Mouse (Mus musculus) v-Abl transformed pro-B cells (cell line): Measurements from ENCODE around the gene Adgrg7.

Experiments used
- in situ Hi-C, 2 experiments: fragments of 400-800 bp; cut with MboI; formaldehyde crosslinking; loops; one replicate each; pipeline ENCODE4 v1.15.1; 2025; ENCODE audit not compliant: unreplicated experiment in 2 of 2

Gene Adgrg7

DNA sequence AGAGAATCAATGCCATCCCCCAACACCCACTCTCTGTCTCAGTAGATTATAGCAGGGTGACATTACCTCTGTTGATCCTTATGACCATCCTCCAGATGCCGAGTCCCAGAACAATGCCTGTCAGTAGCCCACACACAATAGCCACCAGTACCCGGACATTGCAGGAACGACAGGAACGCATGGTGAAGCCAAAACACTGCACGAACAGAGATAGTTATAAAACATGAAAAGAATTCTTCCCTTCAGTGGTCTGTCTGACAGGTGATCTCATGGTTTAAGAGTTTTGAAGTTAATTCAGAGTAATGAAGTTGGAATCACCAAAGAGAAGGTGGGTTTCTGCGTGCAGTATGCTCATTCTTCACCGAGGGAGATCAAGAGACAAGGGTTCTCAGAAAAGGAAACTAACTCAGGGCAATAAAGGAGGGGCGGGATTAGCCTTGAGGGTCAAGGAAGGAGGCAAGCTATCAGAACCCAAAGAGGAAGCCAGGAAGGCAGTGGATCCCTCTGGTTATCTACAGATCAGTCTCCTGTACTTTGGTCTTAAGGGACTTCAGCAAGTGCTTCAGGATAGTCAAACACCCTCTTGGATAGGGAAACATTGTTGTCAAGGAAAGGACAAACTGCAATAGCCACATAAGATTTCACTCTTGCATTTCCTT lies at the start of gene Adgrg7:
Gene Adgrg7 (minus strand): TSS at position 375 of the 659 bp plus-strand sequence.
- in situ Hi-C loops, result loop anchor here in 1 of 2 experiments (10.0 kb wide), 1 partner anchor 799 kb away; no protein-coding TSS in a partner anchor

DNA sequence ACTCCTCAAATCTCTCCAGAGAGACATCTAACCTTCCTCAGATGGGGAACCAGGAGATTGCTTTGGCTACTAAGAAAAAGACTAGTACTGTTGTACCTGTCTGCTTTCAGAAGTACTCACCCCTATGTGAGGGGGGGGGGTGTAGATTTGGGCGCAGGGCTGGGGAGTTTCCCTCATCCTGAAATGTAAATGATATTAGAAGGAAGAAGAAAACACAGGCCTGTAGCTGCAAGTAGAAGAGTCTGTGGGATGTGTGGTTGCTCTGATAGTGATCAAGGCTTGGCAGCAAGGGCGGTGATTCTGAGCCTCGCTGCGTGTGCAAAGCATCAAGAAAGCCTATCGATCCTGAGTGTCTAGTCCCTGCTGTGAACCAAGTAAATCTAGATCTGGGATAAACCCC lies 47.3 kb upstream of the Adgrg7 start:
- in situ Hi-C loops, result no loop called here

DNA sequence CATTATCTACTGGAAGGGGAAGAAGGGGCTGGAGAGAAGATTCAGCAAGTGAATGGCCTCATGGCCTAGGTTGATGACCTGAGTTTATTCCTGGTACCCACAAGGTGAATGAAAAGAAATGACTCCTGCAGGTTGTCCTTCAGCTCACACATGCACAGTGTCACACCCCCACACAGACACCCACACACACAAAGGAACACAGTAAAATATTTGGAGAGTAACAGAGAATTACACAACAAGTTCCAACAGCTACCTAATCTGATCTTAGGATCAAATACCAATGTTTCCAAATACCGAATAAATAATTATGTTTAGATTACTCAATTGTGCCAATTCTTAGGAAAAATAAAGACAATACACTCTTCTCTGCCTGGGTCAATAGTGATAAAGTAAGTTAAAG lies 37.7 kb upstream of the Adgrg7 start:
- in situ Hi-C loops, result no loop called here

DNA sequence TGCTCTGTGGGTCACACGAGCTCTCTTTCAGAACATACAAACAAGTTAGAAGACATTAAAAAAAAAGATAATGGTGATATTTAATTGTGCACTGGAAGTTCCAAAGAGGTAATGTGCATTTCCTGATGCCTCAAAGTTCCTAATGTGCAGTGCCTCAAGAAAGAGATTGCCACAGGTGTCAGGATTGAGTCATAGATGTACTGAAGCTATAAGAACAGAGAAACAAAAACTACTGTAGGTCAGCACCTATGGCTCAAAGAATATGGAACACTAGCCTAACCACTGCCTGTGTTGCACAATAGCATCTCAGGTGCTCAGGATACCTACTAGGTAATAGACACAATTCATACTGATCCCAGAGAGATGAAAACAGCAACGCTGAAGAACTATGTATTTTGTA lies 36.3 kb upstream of the Adgrg7 start:
- in situ Hi-C loops, result no loop called here

DNA sequence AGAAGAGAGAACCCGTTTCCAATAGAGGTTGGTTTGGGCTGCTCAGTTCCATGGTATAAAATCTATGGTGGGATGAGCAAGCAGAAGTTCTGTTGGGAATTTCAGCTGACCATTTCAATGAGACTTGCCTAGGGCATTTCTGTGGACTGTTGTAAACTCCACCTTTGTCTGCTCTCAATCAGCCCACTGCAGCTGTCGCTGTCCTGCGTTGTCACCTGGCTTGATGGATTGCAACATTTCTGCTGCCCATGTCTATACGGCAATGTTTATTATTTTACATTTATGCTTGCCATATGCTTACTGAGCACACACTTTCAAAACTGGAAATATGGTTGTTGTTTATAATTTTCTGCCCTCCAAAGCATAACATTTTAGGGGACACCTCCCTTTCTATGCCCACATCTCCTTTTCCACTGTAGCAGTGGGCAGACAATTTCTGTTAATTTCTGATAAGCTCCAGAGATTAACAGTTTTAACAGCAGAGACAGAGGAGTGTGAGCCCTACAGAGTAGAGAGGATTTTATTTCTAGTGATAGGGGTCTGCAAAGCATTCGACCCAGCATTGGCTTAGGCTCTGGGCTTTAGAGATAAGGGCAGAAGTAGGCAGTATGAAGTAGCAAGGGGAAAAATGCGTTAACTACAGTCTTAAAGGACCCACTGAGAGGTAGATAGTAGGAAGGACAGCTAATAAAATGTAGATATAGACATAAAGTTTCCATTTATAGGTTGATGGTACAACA lies 5.9 kb upstream of the Adgrg7 start:
- in situ Hi-C loops, result no loop called here

DNA sequence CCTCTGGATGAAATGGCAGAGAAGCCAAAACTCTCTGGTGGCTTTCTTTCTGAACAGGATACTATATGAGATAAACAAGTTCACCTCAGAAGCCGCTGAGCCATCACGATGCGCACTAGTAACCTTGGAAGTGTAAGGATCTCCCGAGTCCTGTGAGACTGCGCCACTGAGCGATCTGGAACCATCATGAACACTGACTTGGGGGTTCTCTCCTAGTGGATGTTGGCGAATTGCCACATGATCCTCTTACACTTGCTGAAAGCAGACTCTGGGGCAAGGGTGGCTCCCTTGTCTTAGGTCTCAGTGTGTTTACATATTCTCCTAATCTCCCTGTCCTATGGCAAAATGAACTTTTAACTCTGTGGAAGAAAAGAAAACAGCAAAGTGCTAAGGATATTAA lies 5.3 kb upstream of the Adgrg7 start:
- in situ Hi-C loops, result no loop called here

DNA sequence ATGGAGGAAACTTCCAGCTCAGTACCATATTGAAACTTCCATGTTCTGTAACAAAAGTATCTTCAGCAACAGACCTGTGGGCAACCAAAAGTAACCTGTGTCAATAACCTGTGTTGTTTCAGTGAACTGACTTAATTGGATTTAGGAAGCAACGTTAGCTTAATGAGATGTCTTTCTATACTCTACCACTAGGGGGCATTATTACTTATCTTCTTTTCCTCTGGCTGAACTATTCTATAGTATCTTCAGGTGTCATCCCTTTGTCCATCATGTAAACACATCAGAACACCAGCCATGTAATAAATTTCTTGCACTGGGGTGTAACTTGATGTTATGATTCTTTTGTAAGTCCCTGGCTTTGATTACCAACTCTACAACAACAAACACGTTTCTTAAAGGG lies 4.8 kb upstream of the Adgrg7 start:
- in situ Hi-C loops, result no loop called here

DNA sequence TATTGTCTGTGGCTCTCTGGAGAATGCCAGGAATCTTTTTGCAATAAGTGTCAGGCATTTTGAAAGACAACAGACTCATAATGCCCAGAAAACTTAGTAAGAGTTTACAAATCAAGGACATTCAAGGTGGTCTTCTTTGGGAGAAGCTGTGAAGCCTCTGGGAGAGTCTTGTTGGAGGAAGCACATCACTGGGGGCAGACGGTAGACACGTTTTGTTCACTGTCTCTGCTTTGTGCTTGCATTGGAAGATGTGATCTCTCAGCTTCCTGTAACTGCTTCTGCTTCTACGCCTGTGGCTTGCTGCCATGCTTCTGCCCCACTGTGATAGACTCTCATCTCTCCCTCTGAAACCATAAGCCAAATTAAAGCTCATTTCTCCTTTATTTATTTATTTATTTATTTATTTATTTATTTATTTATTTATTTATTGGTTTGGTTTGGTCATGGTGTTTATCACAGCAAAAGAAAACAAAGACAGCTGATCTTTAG lies 3.9 kb upstream of the Adgrg7 start:
- in situ Hi-C loops, result loop anchor here in 1 of 2 experiments (10.0 kb wide), 1 partner anchor 795 kb away; no protein-coding TSS in a partner anchor

DNA sequence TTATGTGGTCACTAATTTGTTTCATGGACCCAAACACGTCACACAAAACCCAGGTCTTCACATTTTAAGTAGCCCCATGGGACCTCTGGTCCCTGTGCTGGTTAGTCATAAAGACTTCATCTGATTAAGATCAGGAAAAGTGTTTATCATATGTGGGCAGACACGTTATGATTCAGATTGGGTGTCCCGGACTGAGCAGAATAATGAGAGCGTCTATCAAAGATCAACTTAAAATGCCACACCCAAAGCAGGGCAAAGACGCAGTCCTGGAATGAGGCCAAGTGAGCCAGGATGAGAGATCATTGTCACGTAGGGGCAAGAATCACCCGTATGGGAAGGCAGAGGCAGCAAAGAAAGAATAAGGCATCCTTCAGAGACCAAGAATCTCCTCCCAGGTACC lies 3.2 kb upstream of the Adgrg7 start:
- in situ Hi-C loops, result loop anchor here in 1 of 2 experiments (10.0 kb wide), 1 partner anchor 796 kb away; no protein-coding TSS in a partner anchor

DNA sequence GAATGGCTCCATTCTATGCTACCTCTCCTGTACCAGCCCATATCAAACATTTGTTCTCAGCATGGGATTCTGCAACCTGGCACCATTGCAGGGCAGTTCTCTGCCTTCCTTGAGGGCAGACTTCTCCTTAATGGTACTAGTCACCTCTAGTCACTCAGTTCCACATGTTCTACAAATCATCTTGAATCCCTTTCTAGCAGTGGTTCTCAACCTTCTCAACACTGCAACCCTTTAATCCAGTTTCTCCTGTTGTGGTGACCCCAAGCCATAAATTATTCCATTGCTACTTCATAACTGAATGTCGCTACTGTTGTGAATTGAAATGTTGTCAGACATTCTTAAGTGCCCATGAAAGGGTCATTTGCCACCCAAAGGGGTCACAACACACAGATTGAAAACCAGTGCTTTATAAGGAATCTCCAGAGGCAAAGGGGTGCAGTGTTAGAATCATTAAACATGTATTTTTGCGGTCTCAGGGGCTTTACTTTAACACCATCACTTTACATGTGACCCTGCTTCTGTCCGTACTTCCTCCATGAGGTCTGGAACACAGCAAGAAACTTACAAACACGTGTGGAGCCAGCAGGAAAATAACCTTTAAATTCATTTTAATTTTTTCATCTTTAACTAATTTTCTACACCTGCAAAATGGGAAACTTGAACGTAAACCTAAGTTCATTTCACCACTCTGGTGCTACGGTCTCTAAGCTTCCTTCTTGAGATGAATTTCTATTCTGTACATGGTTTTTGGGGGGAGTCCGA lies 1.1 kb downstream of the Adgrg7 start:
- in situ Hi-C loops, result loop anchor here in 1 of 2 experiments (10.0 kb wide), 1 partner anchor 800 kb away; no protein-coding TSS in a partner anchor

DNA sequence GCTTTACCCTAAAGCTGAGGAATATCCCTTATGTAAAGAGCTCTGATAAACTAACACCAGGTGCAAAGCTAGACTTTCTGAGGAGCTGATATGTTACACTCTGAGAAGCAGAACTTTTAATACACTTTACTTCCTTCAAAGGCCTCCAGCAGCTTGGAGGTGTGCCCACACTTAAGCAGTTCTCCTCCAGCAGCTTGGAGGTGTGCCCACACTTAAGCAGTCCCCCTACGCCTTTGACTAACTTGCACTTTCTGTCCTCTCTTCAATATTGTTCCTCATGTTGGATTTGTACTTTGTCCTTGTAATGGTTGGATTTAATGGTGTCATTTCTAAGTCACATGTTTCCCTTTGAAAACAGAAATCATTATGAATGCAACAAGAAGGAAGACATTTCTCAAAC lies 1.9 kb downstream of the Adgrg7 start:
- in situ Hi-C loops, result loop anchor here in 1 of 2 experiments (10.0 kb wide), 1 partner anchor 801 kb away; no protein-coding TSS in a partner anchor

DNA sequence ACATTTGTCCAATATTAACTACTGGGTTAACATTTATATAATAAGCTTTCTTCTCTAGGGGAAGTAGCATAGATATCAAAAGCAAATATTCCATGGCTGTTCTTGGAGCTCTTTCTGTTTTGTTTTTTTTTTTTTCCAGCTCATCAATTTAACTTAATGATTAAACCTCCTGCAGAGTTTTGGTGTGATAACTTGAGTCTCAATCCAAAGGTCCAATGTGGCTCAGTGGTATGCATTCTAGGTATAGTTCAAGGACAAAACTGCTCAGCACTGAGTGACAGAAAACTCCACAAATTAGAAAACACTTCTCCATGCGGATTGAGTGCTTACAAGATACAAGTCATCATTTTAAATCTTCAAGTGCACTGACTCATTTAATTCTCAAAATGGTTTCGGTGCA lies 9.7 kb downstream of the Adgrg7 start:
- in situ Hi-C loops, result loop anchor here in 1 of 2 experiments (10.0 kb wide), 1 partner anchor 809 kb away; no protein-coding TSS in a partner anchor

DNA sequence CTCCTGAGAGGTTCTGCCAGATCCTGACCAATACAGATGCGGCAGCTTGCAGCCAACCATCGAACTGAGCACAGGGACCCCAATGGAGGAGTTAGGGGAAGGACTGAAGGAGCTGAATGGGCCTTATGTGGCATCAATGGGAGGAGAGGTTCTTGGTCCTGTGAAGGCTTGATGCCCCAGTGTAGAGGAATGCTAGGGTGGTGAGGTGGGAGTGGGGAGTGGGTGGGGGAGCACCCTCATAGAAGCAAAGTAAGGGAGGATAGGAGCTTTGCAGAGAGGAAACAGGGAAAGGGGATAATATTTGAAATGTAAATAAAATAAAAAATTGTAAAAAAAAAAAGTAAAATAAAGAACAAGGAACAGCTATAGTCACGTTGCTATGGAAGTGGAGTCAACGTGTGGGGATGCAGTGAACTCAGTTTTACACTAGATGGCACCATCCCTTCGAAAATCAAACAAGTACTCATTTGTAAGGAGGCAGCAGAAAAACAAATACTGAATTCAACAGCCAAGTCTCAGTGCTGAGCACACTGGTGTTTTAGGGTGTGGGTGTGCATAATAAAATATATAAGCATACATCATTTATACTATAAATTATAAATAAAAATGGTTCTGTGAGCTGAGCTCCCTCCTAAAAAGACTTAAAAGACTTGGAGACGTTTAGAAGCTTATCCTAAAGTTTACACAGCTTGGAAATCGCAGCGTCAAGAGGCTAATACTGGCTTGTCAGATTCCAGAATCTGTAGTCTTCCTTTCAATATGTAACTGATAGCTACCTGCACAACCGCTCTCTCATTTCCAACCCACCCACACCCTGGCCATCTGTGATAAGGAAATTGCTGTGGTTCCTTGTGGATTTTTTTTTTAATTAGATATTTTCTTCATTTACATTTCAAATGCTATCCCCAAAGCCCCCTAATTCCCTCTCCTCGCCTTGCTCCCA lies 24.2 kb downstream of the Adgrg7 start:
- in situ Hi-C loops, result loop anchor here (5.0 to 25.0 kb wide), 3 partner anchors 321 to 416 kb away; partner anchors contain the start of gene Nit2 (in 1 of the 2)

DNA sequence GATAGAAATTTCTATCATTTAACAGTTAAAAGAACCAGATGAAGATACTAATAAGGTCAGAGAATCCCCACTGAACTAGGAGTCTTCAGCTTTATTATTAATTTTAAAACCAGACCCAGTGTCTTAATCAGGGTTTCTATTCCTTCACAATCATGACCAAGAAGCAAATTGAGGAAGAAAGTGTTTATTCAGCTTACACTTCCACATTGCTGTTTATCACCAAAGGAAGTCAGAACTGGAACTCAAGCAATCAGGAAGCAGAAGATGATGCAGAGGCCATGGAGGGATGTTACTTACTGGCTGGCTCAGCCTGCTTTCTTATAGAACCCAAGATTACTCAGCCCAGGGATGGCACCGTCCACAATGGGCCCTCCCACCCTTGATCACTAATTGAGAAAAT lies 66.6 kb downstream of the Adgrg7 start:
- in situ Hi-C loops, result no loop called here

DNA sequence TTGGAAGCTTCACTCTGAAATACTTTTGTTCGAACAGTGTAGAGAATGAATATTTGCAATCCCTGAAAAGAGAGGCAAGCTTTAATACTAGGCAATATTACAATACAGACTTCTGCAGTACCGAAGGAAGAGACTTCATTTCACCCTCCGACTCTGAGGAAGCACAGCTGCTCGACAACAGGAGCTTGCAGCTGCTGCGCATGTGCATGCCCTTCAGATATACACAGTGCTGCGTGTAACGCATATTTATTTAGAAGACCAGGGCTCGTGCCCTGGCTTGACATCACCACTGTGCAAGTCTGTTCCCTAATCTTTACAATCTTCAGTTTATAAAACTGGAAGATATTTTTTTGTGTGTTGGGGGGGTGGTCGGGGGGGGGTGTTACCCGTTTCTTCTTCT lies 70.7 kb downstream of the Adgrg7 start:
- in situ Hi-C loops, result loop anchor here (25.0 kb wide), 6 partner anchors 662 to 1513 kb away; partner anchors contain the start of genes Cmss1 (in 2 of the 2), Cep97 (in 1 of the 2) and Nxpe3 (in 1 of the 2)

DNA sequence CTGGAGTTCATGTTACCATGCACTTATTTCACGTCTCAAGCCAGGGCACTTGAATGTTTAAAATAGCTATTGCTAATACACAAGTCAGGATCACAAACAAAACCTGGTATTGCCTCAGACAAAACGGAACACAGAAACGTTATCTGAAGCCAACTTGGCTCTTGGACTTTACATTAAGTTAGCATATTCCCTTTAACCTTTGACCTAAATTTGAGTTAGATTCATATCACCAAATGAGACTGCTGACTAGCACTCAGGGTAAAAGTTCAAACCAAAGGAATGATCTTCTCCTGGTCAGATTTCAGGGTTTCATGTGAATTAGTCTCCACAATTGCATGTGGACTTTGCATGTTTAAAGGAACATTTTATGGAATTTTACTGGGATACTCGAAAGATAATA lies 73.3 kb downstream of the Adgrg7 start:
- in situ Hi-C loops, result loop anchor here (25.0 kb wide), 6 partner anchors 665 to 1510 kb away; partner anchors contain the start of genes Cmss1 (in 2 of the 2), Cep97 (in 1 of the 2) and Nxpe3 (in 1 of the 2)

DNA sequence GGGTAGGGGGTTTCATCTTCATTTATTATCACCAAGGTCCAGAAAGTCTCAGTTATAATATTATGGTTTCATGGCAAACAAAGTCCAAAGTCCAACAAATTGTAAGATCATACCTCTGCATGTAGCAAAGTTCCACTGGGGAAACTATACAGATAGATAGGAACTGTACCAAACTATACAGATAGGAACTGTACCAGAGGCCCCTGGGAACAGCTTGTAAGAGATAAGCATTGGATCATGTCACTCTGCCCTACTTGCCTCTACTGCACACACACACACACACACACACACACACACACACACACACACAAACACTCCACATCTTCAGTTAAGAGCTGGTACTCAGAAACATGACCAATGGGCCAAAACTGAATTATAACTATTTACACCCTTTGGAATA lies 76.6 kb downstream of the Adgrg7 start:
- in situ Hi-C loops, result loop anchor here (25.0 kb wide), 6 partner anchors 668 to 1507 kb away; partner anchors contain the start of genes Cmss1 (in 2 of the 2), Cep97 (in 1 of the 2) and Nxpe3 (in 1 of the 2)

DNA sequence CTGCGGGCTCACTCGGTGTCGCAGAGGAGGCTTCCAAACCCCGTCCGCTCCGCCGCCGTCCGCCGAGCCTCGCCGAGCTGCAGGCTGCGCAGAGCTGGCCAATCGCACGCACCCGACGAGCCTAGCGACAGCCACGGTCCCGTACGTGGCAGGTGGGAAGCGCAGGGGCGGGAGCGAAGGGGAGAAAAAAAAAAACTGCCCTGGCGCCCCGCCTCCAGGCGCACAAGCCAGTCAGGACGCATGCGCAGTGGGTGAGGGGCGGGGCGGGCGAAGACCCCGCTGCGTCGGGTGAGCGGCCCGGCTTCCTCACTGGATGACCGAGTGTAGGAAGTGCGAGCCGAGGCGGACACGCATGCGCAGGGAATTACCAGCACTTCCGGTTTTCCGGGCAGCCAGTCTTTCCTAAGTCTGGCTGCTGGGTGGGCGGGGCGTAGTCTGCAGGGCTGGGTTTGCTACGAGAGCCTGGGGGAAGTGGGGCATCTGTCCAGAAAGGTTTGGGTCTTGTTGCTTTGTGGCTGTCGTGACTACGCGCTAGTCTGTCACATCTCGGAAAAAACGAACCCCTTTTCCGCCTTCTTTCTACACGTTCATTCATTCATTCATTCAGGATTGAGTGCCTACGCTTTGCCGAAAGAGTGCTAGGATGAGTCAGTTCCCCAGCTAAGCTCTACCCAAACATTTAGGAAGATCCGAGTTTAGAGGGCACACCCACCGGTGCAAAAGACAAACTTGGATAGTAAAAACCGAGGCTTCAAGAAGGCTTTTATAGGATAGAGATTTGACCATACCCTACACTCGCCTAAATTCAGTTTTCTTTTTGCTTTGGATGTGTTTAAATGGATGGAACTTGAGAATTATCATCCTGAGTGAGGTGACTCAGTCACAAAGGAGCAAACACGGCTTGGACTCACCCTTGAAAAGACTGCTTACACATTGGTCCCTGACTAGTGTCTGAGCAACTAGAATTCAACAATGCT lies 78.1 kb downstream of the Adgrg7 start, which contains the start of gene Tfg:
Gene Tfg (minus strand): TSS at position 227 of the 977 bp plus-strand sequence.
- in situ Hi-C loops, result loop anchor here (25.0 kb wide), 6 partner anchors 670 to 1505 kb away; partner anchors contain the start of genes Cmss1 (in 2 of the 2), Cep97 (in 1 of the 2) and Nxpe3 (in 1 of the 2)
